Mouse (Mus musculus): Measurements from ENCODE around the gene Prrt3. TPM values are rescaled to one million over a fixed set of nuclear protein-coding genes. Genes with fewer than 3 reads are reported as not detected.

Gene Prrt3
- total RNA-seq (2023): 1 to 10 TPM; 1.1 to 1.5 TPM

DNA sequence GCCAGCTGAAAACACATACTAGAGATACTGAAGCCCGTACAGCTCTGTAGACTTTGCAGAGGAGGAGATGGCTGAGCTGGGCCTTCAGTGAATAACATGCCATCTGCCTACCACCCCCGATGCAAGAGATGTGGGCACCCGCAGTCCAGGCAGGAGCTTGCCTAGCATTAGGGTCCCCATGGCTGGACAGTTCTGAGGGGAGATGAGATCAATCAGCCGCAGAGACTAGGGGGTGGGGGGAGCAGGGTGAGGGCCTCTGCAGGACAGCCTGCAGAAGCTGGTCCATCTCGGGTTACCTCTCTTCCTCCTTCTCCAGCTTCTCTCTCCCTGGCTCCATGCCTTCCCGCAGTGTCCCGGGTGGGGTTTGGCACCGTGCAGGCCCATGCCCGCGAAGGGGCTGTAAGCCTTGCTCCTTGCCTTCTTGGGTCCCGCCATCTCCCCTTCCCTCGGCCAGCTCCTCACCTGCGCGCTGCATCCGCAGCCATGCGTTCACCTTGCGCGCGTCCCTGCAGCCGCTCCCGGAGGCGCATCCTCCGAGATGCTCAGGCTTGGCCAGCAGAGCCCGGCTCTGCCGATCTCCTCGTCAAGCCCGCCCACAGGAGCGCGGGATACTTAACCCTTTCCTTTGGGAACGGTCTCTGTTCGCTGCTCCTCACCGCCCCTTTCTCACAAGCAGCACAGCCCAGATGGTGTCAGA, at the start of gene Prrt3:
TSS of gene Prrt3 (minus strand) at position 544 of the 697 bp plus-strand sequence.

DNA sequence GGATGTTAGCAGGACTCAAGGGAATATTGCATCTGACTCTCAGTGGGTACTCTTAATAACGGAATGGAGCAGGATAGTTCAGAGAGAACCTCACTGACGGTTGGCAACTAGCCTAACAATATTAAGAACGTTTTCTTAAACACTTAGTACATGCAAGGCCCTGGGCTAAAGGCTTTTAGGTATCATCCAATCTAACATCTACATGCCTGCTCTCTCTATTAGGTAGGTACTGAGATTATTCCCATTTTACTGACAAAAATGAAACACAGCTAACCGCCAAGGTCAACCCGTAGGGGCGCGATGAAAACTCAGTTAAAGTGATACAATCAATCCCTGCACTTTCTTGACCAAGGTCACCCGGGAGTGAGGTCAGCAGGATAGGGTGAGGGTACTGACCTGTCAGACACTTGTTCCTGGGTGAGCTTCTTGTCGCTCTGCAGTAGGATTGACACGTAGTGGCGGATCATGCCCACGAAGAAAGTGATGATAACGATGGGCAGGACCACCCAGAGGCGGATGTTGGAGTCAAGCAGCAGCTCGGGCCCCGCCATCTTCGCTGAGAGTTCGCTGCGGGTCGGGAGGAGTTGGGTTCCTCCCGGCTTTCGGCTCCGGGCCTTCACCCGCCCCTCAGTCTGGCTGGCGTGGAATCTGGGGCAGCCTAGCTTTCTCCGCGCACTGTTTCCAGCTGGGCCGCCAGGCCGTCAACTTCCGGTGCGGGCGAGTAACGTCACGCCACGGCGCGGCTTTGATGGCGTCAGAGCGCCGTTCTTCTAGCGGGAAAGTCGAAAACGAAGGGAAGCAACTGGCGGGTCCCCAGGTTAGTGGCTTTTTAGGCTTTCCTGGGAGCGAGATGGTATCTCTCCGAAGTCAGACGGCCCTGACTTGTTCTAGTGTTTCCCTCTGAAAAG, 29.5 kb upstream of the Prrt3 start, which contains the start of the genes Emc3 and Fancd2:
TSS of gene Emc3 (minus strand) at position 721 of the 908 bp plus-strand sequence.
TSS of gene Fancd2 (plus strand) at position 751 of the 908 bp plus-strand sequence.

DNA sequence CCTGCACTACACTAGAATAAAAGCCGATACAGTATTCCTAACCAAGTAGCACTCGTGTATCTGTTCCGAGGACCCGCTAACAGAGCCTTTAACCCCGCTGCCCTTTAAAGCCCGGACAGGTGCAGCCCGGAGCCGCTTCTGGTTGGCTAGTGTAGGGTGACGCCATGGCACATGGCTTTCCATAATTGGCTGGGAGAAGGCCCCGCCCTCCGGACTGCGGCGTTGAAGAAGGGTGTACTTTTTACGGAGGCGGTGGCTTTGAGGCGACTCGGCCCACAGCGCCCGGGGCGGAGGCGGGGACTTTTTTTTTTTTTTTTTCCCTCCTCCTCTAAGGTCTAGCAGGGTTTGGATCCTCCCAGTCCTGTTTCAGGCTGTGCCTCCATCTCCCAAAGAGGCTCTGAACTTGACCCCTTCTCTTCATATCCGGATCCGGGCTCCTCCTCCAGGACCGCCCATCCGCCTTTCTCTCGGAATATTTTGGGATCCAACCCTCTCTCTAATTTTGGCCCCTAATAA, 18.6 kb downstream of the Prrt3 start, which contains the start of gene Creld1:
TSS of gene Creld1 (plus strand) at position 198 of the 516 bp plus-strand sequence.

DNA sequence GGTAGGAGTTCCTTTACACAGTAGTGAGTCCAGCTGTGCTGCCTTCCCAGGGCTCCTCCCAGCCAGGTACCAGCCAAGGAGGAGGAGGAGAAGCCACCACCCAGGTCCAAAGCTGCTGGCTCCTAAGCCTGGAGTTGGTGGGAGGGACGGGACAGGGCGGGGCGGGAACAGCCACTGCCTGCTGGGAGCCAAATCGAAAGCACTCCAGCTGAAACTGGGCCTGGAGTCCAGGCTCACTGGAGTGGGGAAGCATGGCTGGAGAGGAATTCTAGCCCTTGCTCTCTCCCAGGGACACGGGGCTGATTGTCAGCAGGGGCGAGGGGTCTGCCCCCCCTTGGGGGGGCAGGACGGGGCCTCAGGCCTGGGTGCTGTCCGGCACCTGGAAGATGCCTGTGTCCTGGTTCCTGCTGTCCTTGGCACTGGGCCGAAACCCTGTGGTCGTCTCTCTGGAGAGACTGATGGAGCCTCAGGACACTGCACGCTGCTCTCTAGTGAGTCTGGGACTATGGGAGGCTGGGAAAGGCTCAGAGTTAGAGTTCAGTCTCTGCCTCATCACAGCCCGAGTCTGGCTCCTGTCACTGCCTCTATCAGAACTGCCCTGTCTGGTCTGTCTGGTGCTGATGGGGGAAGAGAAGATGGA, 30.3 kb downstream of the Prrt3 start, which contains the start of gene Il17rc:
TSS of gene Il17rc (plus strand) at position 131 of the 640 bp plus-strand sequence.

DNA sequence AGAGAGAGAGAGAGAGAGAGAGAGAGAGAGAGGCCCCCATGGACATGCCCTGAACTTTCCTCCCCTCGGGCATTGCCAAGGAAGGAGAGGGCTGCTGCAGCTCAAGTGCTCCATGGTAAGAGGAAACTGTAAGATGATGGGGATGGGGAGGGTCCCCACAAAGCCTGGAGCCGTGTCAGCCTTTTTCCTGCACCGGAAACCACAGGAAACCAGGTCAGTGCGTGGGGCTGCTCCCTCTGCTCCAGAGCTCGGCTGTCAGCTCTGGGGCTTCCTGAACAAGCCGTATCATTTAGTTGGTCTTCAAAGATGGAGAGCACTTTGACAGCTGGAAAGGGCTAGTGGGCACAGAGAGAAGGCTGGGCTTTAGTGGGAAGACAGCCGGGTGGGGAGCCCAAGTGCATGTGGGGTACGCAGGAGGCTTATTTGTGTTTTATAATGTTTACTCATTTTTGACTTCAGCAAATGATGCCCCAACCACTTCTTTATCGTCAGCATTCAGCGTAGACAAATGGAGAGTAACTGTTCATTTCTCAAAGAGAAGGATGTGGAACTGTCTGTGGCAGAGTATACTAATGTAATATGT, 43.7 kb downstream of the Prrt3 start, which contains the start of gene Il17re:
TSS of gene Il17re (plus strand) at position 533 of the 583 bp plus-strand sequence.

Other genes with a start within 250 kb of the Prrt3 start
- 1 to 10 TPM; 3.3 to 4.3 TPM for gene Cpne9, start 219.6 kb downstream of the Prrt3 start, total RNA-seq (2023)
- 10 to 100 TPM; 66.2 to 78.3 TPM for gene Brpf1, start 194.8 kb downstream of the Prrt3 start, total RNA-seq (2023)
- gene Ogg1, start 175.0 kb downstream of the Prrt3 start, total RNA-seq (2023): 10 to 100 TPM; 19.1 to 20.2 TPM
- gene Camk1, start 157.9 kb downstream of the Prrt3 start, total RNA-seq (2023): 1 to 10 TPM; 1.4 TPM
- 10 to 100 TPM; 26.3 to 31.3 TPM for gene Tada3, start 124.0 kb downstream of the Prrt3 start, total RNA-seq (2023)
- gene Arpc4, start 123.8 kb downstream of the Prrt3 start, total RNA-seq (2023): 100 to 1,000 TPM; 258 to 260 TPM
- 10 to 100 TPM; 76.1 to 77.8 TPM for gene Ttll3, start 112.7 kb downstream of the Prrt3 start, total RNA-seq (2023)
- 10 to 100 TPM; 11.7 to 19.9 TPM for gene Rpusd3, start 82.6 kb downstream of the Prrt3 start, total RNA-seq (2023)
- not detected for gene Cidec, start 66.2 kb downstream of the Prrt3 start, total RNA-seq (2023)
- 10 to 100 TPM; 21.8 to 24.1 TPM for gene Jagn1, start 59.4 kb downstream of the Prrt3 start, total RNA-seq (2023)
- gene Il17re, start 43.4 kb downstream of the Prrt3 start, total RNA-seq (2023): under 1 TPM; 0.36 to 0.52 TPM
- gene Il17rc, start 30.5 kb downstream of the Prrt3 start, total RNA-seq (2023): not detected
- gene Creld1, start 18.6 kb downstream of the Prrt3 start, total RNA-seq (2023): 10 to 100 TPM; 10.8 to 11.2 TPM
- 10 to 100 TPM; 71.2 to 72.5 TPM for gene Emc3, start 29.7 kb upstream of the Prrt3 start, total RNA-seq (2023)
- 1 to 10 TPM; 3.1 to 5.5 TPM for gene Fancd2, start 29.8 kb upstream of the Prrt3 start, total RNA-seq (2023)
- gene Fancd2os, start 98.8 kb upstream of the Prrt3 start, total RNA-seq (2023): not detected
- gene Brk1, start 102.8 kb upstream of the Prrt3 start, total RNA-seq (2023): 100 to 1,000 TPM; 115 to 118 TPM
- 10 to 100 TPM; 25.2 to 29.0 TPM for gene Vhl, start 122.0 kb upstream of the Prrt3 start, total RNA-seq (2023)
- gene Irak2, start 136.5 kb upstream of the Prrt3 start, total RNA-seq (2023): 10 to 100 TPM; 47.1 to 50.6 TPM
- gene Tatdn2, start 195.1 kb upstream of the Prrt3 start, total RNA-seq (2023): 100 to 1,000 TPM; 227 to 259 TPM
- 1 to 10 TPM; 5.2 to 5.7 TPM for gene Ghrl, start 217.9 kb upstream of the Prrt3 start, total RNA-seq (2023)
- 10 to 100 TPM; 90.2 to 98.0 TPM for gene Sec13, start 238.8 kb upstream of the Prrt3 start, total RNA-seq (2023)

All from T-cell, adult 66 days (primary cell).